Mouse (Mus musculus) embryonic facial prominence, embryonic 13.5 days (tissue): Measurements from ENCODE around the gene Rapgef2. TPM values are rescaled to one million over a fixed set of nuclear protein-coding genes. Genes with fewer than 3 reads are reported as not detected.

Experiments
- ATAC-seq: fragments of 200-750 bp; cut with Nextera tagmentation; 2 replicates; pipeline ENCODE4 v1.8.0; 2017; ENCODE audit warnings: low read depth; ENCODE audit not compliant: insufficient number of reproducible peaks, insufficient read depth, low FRiP score, low TSS enrichment
- H3K27ac ChIP-seq: fragments of 300-500 bp; sonication (generic); 2 replicates; pipeline ENCODE4 v1.5.1; 2015; ENCODE audit warnings: moderate library complexity, mild to moderate bottlenecking, inconsistent platforms
- H3K27me3 ChIP-seq: fragments of 300-500 bp; sonication (generic); 2 replicates; pipeline ENCODE4 v1.6.1; 2015; ENCODE audit warnings: mild to moderate bottlenecking, inconsistent platforms
- H3K36me3 ChIP-seq: fragments of 300-500 bp; sonication (generic); 2 replicates; pipeline ENCODE4 v1.6.1; 2015; ENCODE audit warnings: mild to moderate bottlenecking, inconsistent platforms
- H3K4me1 ChIP-seq: fragments of 300-500 bp; sonication (generic); 2 replicates; pipeline ENCODE4 v1.6.1; 2015; ENCODE audit warnings: inconsistent platforms
- H3K4me2 ChIP-seq: fragments of 300-500 bp; sonication (generic); 2 replicates; pipeline ENCODE4 v1.6.1; 2015; ENCODE audit warnings: moderate library complexity, mild to moderate bottlenecking, inconsistent platforms
- H3K4me3 ChIP-seq: fragments of 300-500 bp; sonication (generic); 2 replicates; pipeline ENCODE4 v1.5.1; 2015; ENCODE audit warnings: mild to moderate bottlenecking, inconsistent platforms
- H3K9ac ChIP-seq: fragments of 300-500 bp; sonication (generic); 2 replicates; pipeline ENCODE4 v1.6.1; 2015; ENCODE audit warnings: mild to moderate bottlenecking, inconsistent platforms
- H3K9me3 ChIP-seq: fragments of 300-500 bp; sonication (generic); 2 replicates; pipeline ENCODE4 v1.6.1; 2016; ENCODE audit warnings: inconsistent platforms
- WGBS: fragments of 180-500 bp; shearing (Covaris S2); methylation state at CpG from one replicate; pipeline ENCODE4 v1.1.7; 2015; ENCODE audit warnings: mixed read lengths; 5-methylcytosine and 5-hydroxymethylcytosine counted together
- polyA plus RNA-seq: library from polyadenylated mRNA; unstranded; fragments of >200 nt; fragmentation: Nextera tagmentation; extraction: Ambion mirVana; gene quantifications from 2 replicates; pipeline ENCODE4 v1.2.1, GENCODE M21; 2015

Gene Rapgef2
- polyA plus RNA-seq, 1 experiment from 2014 or later, result 8.9 TPM

- H3K36me3 ChIP-seq, result no peaks in the 10 kb centered on the region
- 64% methylated on average over 3 of the region's 3 CpGs for WGBS
- H3K9me3 ChIP-seq, result no peaks in the 10 kb centered on the region
- no peaks in the 10 kb centered on the region for H3K27me3 ChIP-seq
- no peak for ATAC-seq
- 0 out of 2 replicates have a peak, but pooled peaks cover 4% of the 10 kb centered on the region for H3K4me1 ChIP-seq
- H3K27ac ChIP-seq, result no peak overlapping the region
- no peak overlapping the region for H3K9ac ChIP-seq
- no peak overlapping the region for H3K4me2 ChIP-seq
- H3K4me3 ChIP-seq, result no peak overlapping the region
These were observed 10.3 kb upstream of the Rapgef2 start for GRCm38 (mm10) chr3:79296586-79296985.

GRCm38 (mm10) chr3:79296049-79296448 lies 9.7 kb upstream of the Rapgef2 start:
- H3K27ac ChIP-seq, result no peak overlapping the region
- H3K4me1 ChIP-seq, result 0 out of 2 replicates have a peak, but pooled peaks cover 4% of the 10 kb centered on the region
- H3K9me3 ChIP-seq, result no peaks in the 10 kb centered on the region
- WGBS, result 58% methylated on average over 5 of the region's 5 CpGs
- H3K36me3 ChIP-seq, result no peaks in the 10 kb centered on the region
- no peak for ATAC-seq
- H3K4me2 ChIP-seq, result no peak overlapping the region
- H3K9ac ChIP-seq, result no peak overlapping the region
- H3K4me3 ChIP-seq, result no peak overlapping the region
- H3K27me3 ChIP-seq, result no peaks in the 10 kb centered on the region

- WGBS, result 87% methylated on average over 3 of the region's 3 CpGs
- no peak for ATAC-seq
- Histone ChIP-seq H3K27me3 (no peaks in the 10 kb centered on the region), H3K9ac (no peak overlapping the region), H3K4me3 (no peak overlapping the region), H3K36me3 (no peaks in the 10 kb centered on the region), H3K4me1 (0 out of 2 replicates have a peak, but pooled peaks cover 4% of the 10 kb centered on the region), H3K4me2 (no peak overlapping the region), H3K9me3 (no peaks in the 10 kb centered on the region), H3K27ac (no peak overlapping the region)
These were observed 8.4 kb upstream of the Rapgef2 start for GRCm38 (mm10) chr3:79294701-79295100.

- Histone ChIP-seq H3K4me3 (no peak overlapping the region), H3K27ac (no peak overlapping the region), H3K36me3 (no peaks in the 10 kb centered on the region), H3K9ac (no peak overlapping the region), H3K27me3 (peaks cover 4% of the 10 kb centered on the region; the same call in 1 of the 2 replicates), H3K9me3 (no peaks in the 10 kb centered on the region), H3K4me2 (no peak overlapping the region), H3K4me1 (0 out of 2 replicates have a peak, but pooled peaks cover 8% of the 10 kb centered on the region)
- no peak for ATAC-seq
- WGBS, result 51% methylated on average over 4 of the region's 4 CpGs
These were observed 6.7 kb upstream of the Rapgef2 start for GRCm38 (mm10) chr3:79293023-79293422.

GRCm38 (mm10) chr3:79289050-79289449 lies 2.7 kb upstream of the Rapgef2 start:
- ATAC-seq, result no peak
- Histone ChIP-seq H3K4me3 (no peak overlapping the region), H3K36me3 (no peaks in the 10 kb centered on the region), H3K27me3 (peaks cover 4% of the 10 kb centered on the region; the same call in 1 of the 2 replicates), H3K9me3 (no peaks in the 10 kb centered on the region), H3K4me2 (no peak overlapping the region), H3K27ac (no peak overlapping the region), H3K9ac (no peak overlapping the region), H3K4me1 (peaks cover 23% of the 10 kb centered on the region)
- 60% methylated on average over 3 of the region's 3 CpGs for WGBS

GRCm38 (mm10) chr3:79287699-79288458 lies 1.6 kb upstream of the Rapgef2 start:
- WGBS, result 14% methylated on average over 17 of the region's 17 CpGs
- peak overlapping the region; percentile 70 for H3K4me2 ChIP-seq
- H3K4me3 ChIP-seq, result peak overlapping the region; percentile 97
- H3K9ac ChIP-seq, result peak overlapping the region; percentile 97
- H3K27me3 ChIP-seq, result peaks cover 4% of the 10 kb centered on the region; the same call in 1 of the 2 replicates
- no peaks in the 10 kb centered on the region for H3K9me3 ChIP-seq
- H3K36me3 ChIP-seq, result no peaks in the 10 kb centered on the region
- 0 out of 2 replicates have a peak overlapping the region, but pooled peaks have one; percentile 98 for H3K27ac ChIP-seq
- peaks cover 34% of the 10 kb centered on the region for H3K4me1 ChIP-seq
- ATAC-seq, result no peak

- no peaks in the 10 kb centered on the region for H3K9me3 ChIP-seq
- WGBS, result under 1% methylated on average over 44 of the region's 60 CpGs
- no peaks in the 10 kb centered on the region for H3K36me3 ChIP-seq
- H3K4me2 ChIP-seq, result peak overlapping the region; percentile 70
- H3K27me3 ChIP-seq, result peaks cover 4% of the 10 kb centered on the region; the same call in 1 of the 2 replicates
- peak overlapping the region; percentile 98 for H3K27ac ChIP-seq
- peak overlapping the region; percentile 97 for H3K4me3 ChIP-seq
- H3K4me1 ChIP-seq, result peaks cover 41% of the 10 kb centered on the region
- peak overlapping the region; percentile 97 for H3K9ac ChIP-seq
- ATAC-seq, result peak; percentile 97
These were observed 825 bp upstream of the Rapgef2 start for GRCm38 (mm10) chr3:79287108-79287576.

GRCm38 (mm10) chr3:79286031-79286375 lies 314 bp downstream of the Rapgef2 start:
- no peaks in the 10 kb centered on the region for H3K36me3 ChIP-seq
- ATAC-seq, result no peak
- peak overlapping the region; percentile 98 for H3K27ac ChIP-seq
- peak overlapping the region; percentile 70 for H3K4me2 ChIP-seq
- 0% methylated on average over 10 of the region's 10 CpGs for WGBS
- H3K4me3 ChIP-seq, result peak overlapping the region; percentile 97
- no peaks in the 10 kb centered on the region for H3K9me3 ChIP-seq
- H3K4me1 ChIP-seq, result peaks cover 47% of the 10 kb centered on the region
- peak overlapping the region; percentile 97 for H3K9ac ChIP-seq
- peaks cover 4% of the 10 kb centered on the region; the same call in 1 of the 2 replicates for H3K27me3 ChIP-seq

GRCm38 (mm10) chr3:79285097-79285675 lies 1.1 kb downstream of the Rapgef2 start:
- peak overlapping the region; percentile 97 for H3K9ac ChIP-seq

GRCm38 (mm10) chr3:79283976-79284375 lies 2.3 kb downstream of the Rapgef2 start:
- Histone ChIP-seq H3K27me3 (peaks cover 2% of the 10 kb centered on the region; the same call in 1 of the 2 replicates), H3K36me3 (no peaks in the 10 kb centered on the region), H3K4me3 (peak overlapping the region; percentile 97; the same call in 1 of the 2 replicates), H3K4me1 (peaks cover 47% of the 10 kb centered on the region), H3K27ac (no peak overlapping the region; the same call in 1 of the 2 replicates), H3K9ac (no peak overlapping the region), H3K4me2 (peak overlapping the region; percentile 70), H3K9me3 (no peaks in the 10 kb centered on the region)
- ATAC-seq, result no peak
- WGBS, result 21% methylated on average over 3 of the region's 3 CpGs

More at GRCm38 (mm10) chr3:79285097-79285675, 1.1 kb downstream of the Rapgef2 start:
- 55% methylated on average over 13 of the region's 13 CpGs for WGBS
- H3K4me2 ChIP-seq, result peak overlapping the region; percentile 70
- peaks cover 47% of the 10 kb centered on the region for H3K4me1 ChIP-seq
- H3K27ac ChIP-seq, result no peak overlapping the region; the same call in 1 of the 2 replicates
- H3K36me3 ChIP-seq, result no peaks in the 10 kb centered on the region
- H3K9me3 ChIP-seq, result no peaks in the 10 kb centered on the region
- H3K27me3 ChIP-seq, result peaks cover 4% of the 10 kb centered on the region; the same call in 1 of the 2 replicates
- ATAC-seq, result no peak
- peak overlapping the region; percentile 97 for H3K4me3 ChIP-seq

- Histone ChIP-seq H3K4me1 (peaks cover 48% of the 10 kb centered on the region), H3K4me3 (no peak overlapping the region), H3K4me2 (peak overlapping the region; percentile 70; the same call in 1 of the 2 replicates), H3K27me3 (no peaks in the 10 kb centered on the region), H3K27ac (no peak overlapping the region), H3K36me3 (no peaks in the 10 kb centered on the region), H3K9me3 (no peaks in the 10 kb centered on the region), H3K9ac (no peak overlapping the region)
- no peak for ATAC-seq
- WGBS, result 31% methylated on average over 2 of the region's 2 CpGs
These were observed 3.3 kb downstream of the Rapgef2 start for GRCm38 (mm10) chr3:79283031-79283430.
